Mouse (Mus musculus) small intestine, adult 2 months (tissue): ENCODE measurements around the gene Tecpr1.

Experiments used
- CTCF ChIP-seq: fragments of 200-500 bp; IDR thresholded peaks from 2 replicates; pipeline ENCODE4 v1.5.1; 2012; ENCODE audit warnings: low read depth, mild to moderate bottlenecking, control low read depth, inconsistent platforms, low read length, moderate library complexity, mixed read lengths; ENCODE audit not compliant: insufficient replicate concordance, insufficient read length; ENCODE audit errors: extremely low read depth
- POLR2A ChIP-seq: fragments of 200-500 bp; IDR thresholded peaks from 2 replicates; pipeline ENCODE4 v1.6.1; 2012; ENCODE audit warnings: low read depth, mild to moderate bottlenecking, control low read depth, inconsistent platforms, low read length, moderate library complexity

DNA sequence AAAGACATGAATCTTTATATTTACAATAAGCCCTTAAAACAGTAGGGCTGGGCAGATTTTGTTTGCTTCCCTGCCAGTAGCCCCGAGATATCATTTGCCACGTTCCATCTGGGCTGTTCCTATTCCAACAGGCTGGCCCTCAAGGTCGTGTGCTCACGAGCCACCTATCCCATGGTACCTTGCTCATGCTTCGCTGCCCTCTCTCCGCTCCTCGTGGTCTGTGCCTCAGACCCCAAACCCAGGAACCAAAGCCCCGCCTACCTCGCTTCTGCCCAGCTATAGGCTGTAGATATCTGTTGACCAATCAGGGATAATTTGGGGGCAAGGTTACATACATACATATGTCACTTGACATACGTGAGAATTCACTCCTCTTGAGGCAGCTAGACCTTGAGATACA lies 23.9 kb upstream of the Tecpr1 start:
- TF ChIP-seq CTCF (no peak), POLR2A (no peak)
